Mouse (Mus musculus): ENCODE data around the gene Vps53. TPM values are rescaled to one million over a fixed set of nuclear protein-coding genes. Genes with fewer than 3 reads are reported as not detected.

Gene Vps53
- polyA plus RNA-seq, 1 experiment from 2014 or later: 41.7 TPM

- Histone ChIP-seq H3K27me3 (no peaks in the 10 kb centered on the region), H3K4me3 (replicated peaks) (no peak overlapping the region), H3K9me3 (replicated peaks) (no peaks in the 10 kb centered on the region), H3K36me3 (peaks cover 23% of the 10 kb centered on the region), H3K27ac (no peak overlapping the region), H3K4me1 (peaks cover 4% of the 10 kb centered on the region), H3K9ac (no peak overlapping the region), H3K4me2 (no peak overlapping the region)
- 60% methylated on average over 9 of the region's 9 CpGs for WGBS
- no peak for ATAC-seq (replicated peaks; ENCODE audit: low FRiP score)
Observed at GRCm38 (mm10) chr11:76065521-76066095, 113.8 kb downstream of the Vps53 start.

- Histone ChIP-seq H3K4me3 (replicated peaks) (no peak overlapping the region), H3K9me3 (replicated peaks) (no peaks in the 10 kb centered on the region), H3K27ac (no peak overlapping the region), H3K4me1 (peaks cover 16% of the 10 kb centered on the region), H3K27me3 (no peaks in the 10 kb centered on the region), H3K36me3 (peaks cover 23% of the 10 kb centered on the region), H3K4me2 (no peak overlapping the region), H3K9ac (no peak overlapping the region)
- no peak for ATAC-seq (replicated peaks; ENCODE audit: low FRiP score)
- 91% methylated on average over 7 of the region's 7 CpGs for WGBS
Observed at GRCm38 (mm10) chr11:76064411-76064810, 115.0 kb downstream of the Vps53 start.

GRCm38 (mm10) chr11:76060906-76061305 lies 118.5 kb downstream of the Vps53 start:
- Histone ChIP-seq H3K36me3 (peaks cover 23% of the 10 kb centered on the region), H3K27ac (peak overlapping the region; percentile 84), H3K27me3 (no peaks in the 10 kb centered on the region), H3K4me2 (no peak overlapping the region), H3K4me3 (replicated peaks) (no peak overlapping the region), H3K9ac (no peak overlapping the region), H3K9me3 (replicated peaks) (no peaks in the 10 kb centered on the region), H3K4me1 (peaks cover 26% of the 10 kb centered on the region)
- no peak for ATAC-seq (replicated peaks; ENCODE audit: low FRiP score)
- 90% methylated on average over 2 of the region's 2 CpGs for WGBS

- Histone ChIP-seq H3K4me1 (peaks cover 26% of the 10 kb centered on the region), H3K9me3 (replicated peaks) (no peaks in the 10 kb centered on the region), H3K36me3 (peaks cover 23% of the 10 kb centered on the region), H3K27me3 (no peaks in the 10 kb centered on the region), H3K4me3 (replicated peaks) (no peak overlapping the region), H3K4me2 (0 out of 2 replicates have a peak overlapping the region, but pooled peaks have one; percentile 10), H3K27ac (peak overlapping the region; percentile 84), H3K9ac (no peak overlapping the region)
- ATAC-seq (replicated peaks; ENCODE audit: low FRiP score): peak; percentile 88
- 20% methylated on average over 7 of the region's 7 CpGs for WGBS
Observed at GRCm38 (mm10) chr11:76059971-76060370, 119.5 kb downstream of the Vps53 start.

- H3K4me2 ChIP-seq: no peak overlapping the region
- H3K4me1 ChIP-seq: peaks cover 26% of the 10 kb centered on the region
- H3K4me3 ChIP-seq (replicated peaks): no peak overlapping the region
- H3K9ac ChIP-seq: no peak overlapping the region
- no peak overlapping the region for H3K27ac ChIP-seq
- 27% methylated on average over 3 of the region's 3 CpGs for WGBS
- H3K9me3 ChIP-seq (replicated peaks): no peaks in the 10 kb centered on the region
- no peak for ATAC-seq (replicated peaks; ENCODE audit: low FRiP score)
- H3K36me3 ChIP-seq: peaks cover 3% of the 10 kb centered on the region; the same call in 1 of the 2 replicates
- no peaks in the 10 kb centered on the region for H3K27me3 ChIP-seq
Observed at GRCm38 (mm10) chr11:76056487-76056886, 123.0 kb downstream of the Vps53 start.

GRCm38 (mm10) chr11:76052496-76052895 lies 127.0 kb downstream of the Vps53 start:
- no peak overlapping the region for H3K4me3 ChIP-seq (replicated peaks)

GRCm38 (mm10) chr11:76050967-76051512 lies 128.4 kb downstream of the Vps53 start:
- H3K4me2 ChIP-seq: no peak overlapping the region
- H3K36me3 ChIP-seq: peaks cover 4% of the 10 kb centered on the region
- ATAC-seq (replicated peaks; ENCODE audit: low FRiP score): no peak
- H3K27me3 ChIP-seq: no peaks in the 10 kb centered on the region
- H3K9me3 ChIP-seq (replicated peaks): no peaks in the 10 kb centered on the region
- no peaks in the 10 kb centered on the region for H3K4me1 ChIP-seq
- WGBS: 52% methylated on average over 5 of the region's 5 CpGs
- H3K27ac ChIP-seq: no peak overlapping the region
- no peak overlapping the region for H3K9ac ChIP-seq
- H3K4me3 ChIP-seq (replicated peaks): no peak overlapping the region

More at GRCm38 (mm10) chr11:76052496-76052895, 127.0 kb downstream of the Vps53 start:
- Histone ChIP-seq H3K9ac (no peak overlapping the region), H3K27ac (no peak overlapping the region), H3K4me1 (no peaks in the 10 kb centered on the region), H3K4me2 (no peak overlapping the region), H3K36me3 (no peaks in the 10 kb centered on the region; the same call in 1 of the 2 replicates), H3K27me3 (no peaks in the 10 kb centered on the region), H3K9me3 (replicated peaks) (no peaks in the 10 kb centered on the region)
- 91% methylated on average over 5 of the region's 5 CpGs for WGBS
- no peak for ATAC-seq (replicated peaks; ENCODE audit: low FRiP score)

- Histone ChIP-seq H3K4me1 (no peaks in the 10 kb centered on the region), H3K27me3 (no peaks in the 10 kb centered on the region), H3K4me2 (no peak overlapping the region), H3K9me3 (replicated peaks) (no peaks in the 10 kb centered on the region), H3K36me3 (peaks cover 9% of the 10 kb centered on the region), H3K9ac (no peak overlapping the region), H3K27ac (no peak overlapping the region), H3K4me3 (replicated peaks) (no peak overlapping the region)
- WGBS: 44% methylated on average over 3 of the region's 3 CpGs
- no peak for ATAC-seq (replicated peaks; ENCODE audit: low FRiP score)
Observed at GRCm38 (mm10) chr11:76050509-76050908, 128.9 kb downstream of the Vps53 start.

- no peaks in the 10 kb centered on the region for H3K9me3 ChIP-seq (replicated peaks)
- WGBS: 75% methylated on average over 6 of the region's 6 CpGs
Observed at GRCm38 (mm10) chr11:76045367-76045766, 134.1 kb downstream of the Vps53 start.

GRCm38 (mm10) chr11:76044468-76044867 lies 135.0 kb downstream of the Vps53 start:
- H3K4me2 ChIP-seq: no peak overlapping the region
- H3K4me1 ChIP-seq: peaks cover 11% of the 10 kb centered on the region; the same call in 1 of the 2 replicates
- 77% methylated on average over 6 of the region's 6 CpGs for WGBS
- no peaks in the 10 kb centered on the region for H3K9me3 ChIP-seq (replicated peaks)
- peaks cover 9% of the 10 kb centered on the region for H3K36me3 ChIP-seq
- ATAC-seq (replicated peaks; ENCODE audit: low FRiP score): no peak
- H3K27me3 ChIP-seq: no peaks in the 10 kb centered on the region
- H3K27ac ChIP-seq: no peak overlapping the region
- H3K9ac ChIP-seq: no peak overlapping the region
- no peak overlapping the region for H3K4me3 ChIP-seq (replicated peaks)

More at GRCm38 (mm10) chr11:76045367-76045766, 134.1 kb downstream of the Vps53 start:
- Histone ChIP-seq H3K4me2 (no peak overlapping the region), H3K4me1 (peaks cover 11% of the 10 kb centered on the region; the same call in 1 of the 2 replicates), H3K9ac (no peak overlapping the region), H3K4me3 (replicated peaks) (no peak overlapping the region), H3K27ac (no peak overlapping the region), H3K36me3 (peaks cover 9% of the 10 kb centered on the region), H3K27me3 (no peaks in the 10 kb centered on the region)
- ATAC-seq (replicated peaks; ENCODE audit: low FRiP score): no peak

- H3K9ac ChIP-seq: no peak overlapping the region
- no peak for ATAC-seq (replicated peaks; ENCODE audit: low FRiP score)
- peaks cover 11% of the 10 kb centered on the region; the same call in 1 of the 2 replicates for H3K4me1 ChIP-seq
- H3K27me3 ChIP-seq: no peaks in the 10 kb centered on the region
- H3K4me3 ChIP-seq (replicated peaks): no peak overlapping the region
- no peak overlapping the region for H3K4me2 ChIP-seq
- H3K36me3 ChIP-seq: peaks cover 9% of the 10 kb centered on the region
- H3K9me3 ChIP-seq (replicated peaks): no peaks in the 10 kb centered on the region
- no peak overlapping the region for H3K27ac ChIP-seq
- WGBS: 38% methylated on average over 5 of the region's 5 CpGs
Observed at GRCm38 (mm10) chr11:76042882-76043281, 136.6 kb downstream of the Vps53 start.

GRCm38 (mm10) chr11:76042041-76042638 lies 137.3 kb downstream of the Vps53 start:
- ATAC-seq (replicated peaks; ENCODE audit: low FRiP score): no peak
- 0 out of 2 replicates have a peak overlapping the region, but pooled peaks have one; percentile 22 for H3K27ac ChIP-seq
- WGBS: 71% methylated on average over 10 of the region's 10 CpGs

More at GRCm38 (mm10) chr11:76042041-76042638, 137.3 kb downstream of the Vps53 start:
- no peak overlapping the region for H3K4me3 ChIP-seq (replicated peaks)
- H3K9me3 ChIP-seq (replicated peaks): no peaks in the 10 kb centered on the region
- no peak overlapping the region for H3K4me2 ChIP-seq
- peaks cover 14% of the 10 kb centered on the region; the same call in 1 of the 2 replicates for H3K4me1 ChIP-seq
- no peak overlapping the region for H3K9ac ChIP-seq
- peaks cover 9% of the 10 kb centered on the region for H3K36me3 ChIP-seq
- no peaks in the 10 kb centered on the region for H3K27me3 ChIP-seq

All from kidney, embryonic 15.5 days (tissue).